Mouse (Mus musculus): Measurements from ENCODE around the gene Cnep1r1.

DNA sequence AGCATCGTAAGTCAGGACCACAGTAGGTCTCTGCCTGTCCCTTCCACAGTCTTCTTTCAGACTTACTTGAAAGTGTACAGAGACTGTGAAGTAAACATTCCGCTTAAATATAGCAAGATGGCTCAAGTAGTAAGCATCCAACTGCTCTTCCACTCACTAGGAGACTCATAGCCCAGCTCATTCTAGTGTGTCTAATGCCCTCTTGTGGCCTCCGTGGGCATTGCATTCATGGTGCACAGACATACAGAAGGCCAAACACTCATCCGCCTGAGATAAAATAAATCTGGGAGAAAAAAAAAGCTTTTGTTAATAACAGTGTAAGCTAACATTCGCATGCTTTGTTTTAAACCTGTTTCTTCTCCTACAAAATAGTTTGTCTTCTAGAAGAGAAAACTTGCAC lies 42.9 kb downstream of the Cnep1r1 start:
- peak; percentile 61 for TF ChIP-seq CTCF (IDR thresholded peaks at IDR 0.05; ENCODE audit: extremely low read depth, insufficient read depth, low read length)
- no peak for TF ChIP-seq POLR2A (IDR thresholded peaks at IDR 0.05; ENCODE audit: extremely low read depth, insufficient read depth, low read length)
